Mouse (Mus musculus): ENCODE data around the gene Tdpoz1.
"Not testable (repeated sequence)": the region's sequence is repeated elsewhere in the genome, so short reads cannot be mapped to it uniquely, and the experiment has no call there.

Tdpoz1 gene

GRCm38 (mm10) chr3:93676210-93676609 is at the start of gene Tdpoz1:
Gene Tdpoz1 (minus strand): TSS chr3:93676310.
- DNase-seq (ENCODE audit: low spot score in 2 of 2) = not testable (repeated sequence)

- DNase-seq (ENCODE audit: low spot score in 2 of 2) = not testable (repeated sequence)
Measured at GRCm38 (mm10) chr3:93708969-93709637, 33.0 kb upstream of the Tdpoz1 start.

- DNase-seq (ENCODE audit: low spot score in 2 of 2) = not testable (repeated sequence)
Measured at GRCm38 (mm10) chr3:93692970-93693369, 16.9 kb upstream of the Tdpoz1 start, which contains the start of gene Gm37596. Gene Gm37596 (minus strand): TSS chr3:93693070.

- not testable (repeated sequence) for DNase-seq (ENCODE audit: low spot score in 2 of 2)
Measured at GRCm38 (mm10) chr3:93670805-93671503, 5.2 kb downstream of the Tdpoz1 start.

- DNase-seq (ENCODE audit: low spot score in 2 of 2) = no peak
Measured at GRCm38 (mm10) chr3:93654260-93654659, 21.9 kb downstream of the Tdpoz1 start.

GRCm38 (mm10) chr3:93652586-93652985 is 23.5 kb downstream of the Tdpoz1 start, which contains the start of gene Tdpoz2:
Gene Tdpoz2 (minus strand): TSS chr3:93652686.
- no peak for DNase-seq (ENCODE audit: low spot score in 2 of 2)

GRCm38 (mm10) chr3:93630917-93631714 is 45.0 kb downstream of the Tdpoz1 start:
- DNase-seq (ENCODE audit: low spot score in 2 of 2) = not testable (repeated sequence)
